Mouse (Mus musculus) olfactory bulb, adult 2 months (tissue): ENCODE results near the gene Tmem8b.

Experiments used
- CTCF ChIP-seq: fragments of 200-500 bp; IDR thresholded peaks from 2 replicates; pipeline ENCODE4 v1.5.1; 2012; ENCODE audit warnings: low read depth, mild to moderate bottlenecking, low read length, moderate library complexity; ENCODE audit not compliant: insufficient read depth
- POLR2A ChIP-seq: fragments of 200-500 bp; IDR thresholded peaks from 2 replicates; pipeline ENCODE4 v1.6.1; 2012; ENCODE audit warnings: mild to moderate bottlenecking, low read depth, low read length, moderate library complexity; ENCODE audit not compliant: insufficient read depth

DNA sequence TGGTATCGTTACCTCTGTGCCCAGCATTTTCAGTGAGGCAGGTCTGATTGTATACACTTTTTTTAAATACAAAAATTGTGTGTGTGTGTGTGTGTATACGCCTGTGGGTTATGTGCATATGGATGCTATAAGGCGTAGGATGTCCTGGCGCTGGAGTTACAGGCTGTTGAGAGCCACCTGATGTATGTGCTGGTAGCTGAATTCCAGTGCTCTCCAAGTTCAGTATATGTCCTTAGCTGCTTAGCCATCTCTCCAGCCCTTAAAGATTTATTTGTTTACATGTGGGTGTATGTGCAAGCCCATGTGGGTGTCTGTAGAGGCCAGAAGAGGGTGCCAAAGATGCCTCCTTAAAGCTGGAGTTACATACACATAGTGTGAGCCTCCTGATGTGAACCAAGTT, 11.6 kb upstream of the Tmem8b start:
- TF ChIP-seq CTCF: no peak
- TF ChIP-seq POLR2A: no peak
